Mouse (Mus musculus) colon, adult 2 months (tissue): Measurements from ENCODE around the gene Gm9049. TPM values are rescaled to one million over a fixed set of nuclear protein-coding genes. Genes with fewer than 3 reads are reported as not detected.

Source experiments
- polyA plus RNA-seq: library from polyadenylated mRNA; depleted of rRNA; stranded (reverse); fragments of >200 nt; gene quantifications from 2 replicates; pipeline ENCODE4 v1.2.3, GENCODE M21; 2012; rRNA removed

The Gm9049 gene
- not detected in 2 replicates for polyA plus RNA-seq

GRCm38 (mm10) chr10:118354005-118354404 is at the start of gene Gm9049:
TSS of gene Gm9049 (minus strand) at chr10:118354105.

GRCm38 (mm10) chr10:118348579-118348978 is 5.3 kb downstream of the Gm9049 start, which contains the start of gene Gm9048:
TSS of gene Gm9048 (minus strand) at chr10:118348679.

GRCm38 (mm10) chr10:118343155-118343554 is 10.8 kb downstream of the Gm9049 start, which contains the start of gene Gm9046:
TSS of gene Gm9046 (minus strand) at chr10:118343255.

GRCm38 (mm10) chr10:118337731-118338130 is 16.2 kb downstream of the Gm9049 start, which contains the start of gene Gm9045:
TSS of gene Gm9045 (minus strand) at chr10:118337831.

GRCm38 (mm10) chr10:118332308-118332707 is 21.6 kb downstream of the Gm9049 start, which contains the start of gene Gm9044:
TSS of gene Gm9044 (minus strand) at chr10:118332408.

GRCm38 (mm10) chr10:118326869-118327268 is 27.0 kb downstream of the Gm9049 start, which contains the start of gene Gm9040:
TSS of gene Gm9040 (minus strand) at chr10:118326969.

Other genes with a start within 250 kb of the Gm9049 start
- 1.2 and 1.5 TPM in 2 replicates for gene Mdm1, start 212.3 kb downstream of the Gm9049 start, polyA plus RNA-seq
- not detected in 2 replicates for gene Il22, start 149.2 kb downstream of the Gm9049 start, polyA plus RNA-seq
- gene Gm32717, start 113.3 kb downstream of the Gm9049 start, polyA plus RNA-seq = not detected in 2 replicates
- not detected in 2 replicates for gene Gm32802, start 95.4 kb downstream of the Gm9049 start, polyA plus RNA-seq
- gene Iltifb, start 59.1 kb downstream of the Gm9049 start, polyA plus RNA-seq = not detected in 2 replicates
- gene Gm9040, start 27.1 kb downstream of the Gm9049 start, polyA plus RNA-seq = not detected in 2 replicates
- not detected in 2 replicates for gene Gm9044, start 21.7 kb downstream of the Gm9049 start, polyA plus RNA-seq
- not detected in 2 replicates for gene Gm9045, start 16.3 kb downstream of the Gm9049 start, polyA plus RNA-seq
- gene Gm9046, start 10.8 kb downstream of the Gm9049 start, polyA plus RNA-seq = not detected in 2 replicates
- gene Gm9048, start 5.4 kb downstream of the Gm9049 start, polyA plus RNA-seq = not detected in 2 replicates
- not detected in 2 replicates for gene Ifng, start 86.9 kb upstream of the Gm9049 start, polyA plus RNA-seq